ENCODE assay signal across 25 mouse cellular contexts in genomic region chr14:45943581-45943980, GRCm38 (mm10).
DNase-seq lines count a peak whose midpoint lies in the region; ATAC-seq and TF ChIP-seq lines count a peak whose summit lies in the region.
"Had no signal": no experiment of that assay in that cellular context is flagged by ENCODE, and none has a peak within 500 bp of the region (broad histone marks: within the 10 kb centered on the region; RNA-seq: fewer than 3 reads in every experiment).

No protein-coding gene starts in this region.

- no peaks in the 10 kb centered on the region for H3K36me3 ChIP-seq in kidney, embryonic 14.5 days (ENCODE audit: control insufficient read depth, insufficient read depth, low read length)
- no peaks in the 10 kb centered on the region for H3K36me3 ChIP-seq in kidney, adult 2 months (ENCODE audit: control insufficient read depth, insufficient read depth, low read length)
- no peaks in the 10 kb centered on the region for H3K36me3 ChIP-seq in kidney, embryonic 16.5 days (ENCODE audit: insufficient read depth, low read length)
- H3K36me3 ChIP-seq: embryonic facial prominence, embryonic 10.5 days; embryonic facial prominence, embryonic 12.5 days; forebrain, embryonic 15.5 days; G1E had no signal

- no peak overlapping the region for H3K4me3 ChIP-seq in kidney, embryonic 14.5 days (ENCODE audit: low read length)
- H3K4me3 ChIP-seq in kidney, adult 2 months (ENCODE audit: insufficient read depth, low read depth, low read length): no peak overlapping the region
- no peak overlapping the region for H3K4me3 ChIP-seq in kidney, embryonic 16.5 days (ENCODE audit: low read length)
- H3K4me3 ChIP-seq: embryonic facial prominence, embryonic 10.5 days; embryonic facial prominence, embryonic 12.5 days; forebrain, embryonic 13.5 days; forebrain, embryonic 15.5 days had no signal

- no peak overlapping the region for H3K4me2 ChIP-seq in kidney, embryonic 14.5 days (replicated peaks; ENCODE audit: low read depth, low read length)
- H3K4me2 ChIP-seq in kidney, embryonic 16.5 days (replicated peaks; ENCODE audit: low read depth, low read length): no peak overlapping the region
- H3K4me2 ChIP-seq: embryonic facial prominence, embryonic 12.5 days; forebrain, embryonic 13.5 days; forebrain, embryonic 15.5 days had no signal

- no peak overlapping the region for H3K27ac ChIP-seq in kidney, embryonic 14.5 days (ENCODE audit: low read depth, low read length)
- peak overlapping the region; percentile 59; the same call in 1 of the 2 replicates for H3K27ac ChIP-seq in kidney, adult 2 months (ENCODE audit: insufficient read depth, low read depth, low read length)
- no peak overlapping the region for H3K27ac ChIP-seq in kidney, embryonic 16.5 days (ENCODE audit: low read length)
- H3K27ac ChIP-seq: embryonic facial prominence, embryonic 10.5 days; embryonic facial prominence, embryonic 12.5 days; forebrain, embryonic 13.5 days; forebrain, embryonic 15.5 days had no signal

- 84% methylated on average over 2 of the region's 2 CpGs for WGBS in kidney, embryonic 14.5 days
- 58% methylated on average over 2 of the region's 2 CpGs for WGBS in kidney, adult 2 months
- 80% methylated on average over 2 of the region's 2 CpGs for WGBS in kidney, embryonic 16.5 days

- ATAC-seq in kidney, embryonic 14.5 days (ENCODE audit: low FRiP score, low TSS enrichment): no peak
- no peak for ATAC-seq in kidney, embryonic 16.5 days (ENCODE audit: low FRiP score, low TSS enrichment)
- ATAC-seq: activated CD4-positive, CD25-positive, alpha-beta regulatory T cell, adult 4 months; CD4-positive, CD25-positive, alpha-beta regulatory T cell, adult 4 months; forebrain, embryonic 13.5 days; forebrain, embryonic 15.5 days; Patski had no signal

- TF ChIP-seq POLR2A in kidney, adult 2 months (IDR thresholded peaks at IDR 0.05; ENCODE audit: low read depth, low read length): no peak

- no peaks in the 10 kb centered on the region for H3K4me1 ChIP-seq in kidney, embryonic 14.5 days (ENCODE audit: control insufficient read depth, insufficient read depth, low read length)
- peaks cover 3% of the 10 kb centered on the region; the same call in 1 of the 2 replicates for H3K4me1 ChIP-seq in kidney, adult 2 months (ENCODE audit: control insufficient read depth, insufficient read depth, low read length)
- H3K4me1 ChIP-seq in kidney, embryonic 16.5 days (ENCODE audit: insufficient read depth, low read length): peaks cover 10% of the 10 kb centered on the region; the same call in 1 of the 2 replicates
- H3K4me1 ChIP-seq: embryonic facial prominence, embryonic 12.5 days; forebrain, embryonic 13.5 days; forebrain, embryonic 15.5 days had no signal

- no peaks in the 10 kb centered on the region for H3K27me3 ChIP-seq in kidney, embryonic 14.5 days (ENCODE audit: control insufficient read depth, insufficient read depth, low read length)
- no peaks in the 10 kb centered on the region for H3K27me3 ChIP-seq in kidney, adult 2 months (replicated peaks; ENCODE audit: control insufficient read depth, insufficient read depth, low read length)
- no peaks in the 10 kb centered on the region for H3K27me3 ChIP-seq in kidney, embryonic 16.5 days (ENCODE audit: insufficient read depth, low read length)
- H3K27me3 ChIP-seq: CH12.LX; embryonic facial prominence, embryonic 12.5 days; forebrain, embryonic 13.5 days; forebrain, embryonic 15.5 days; Patski had no signal

- H3K9ac ChIP-seq in kidney, embryonic 14.5 days (ENCODE audit: low read depth, low read length): no peak overlapping the region
- no peak overlapping the region for H3K9ac ChIP-seq in kidney, embryonic 16.5 days (replicated peaks; ENCODE audit: low read length)
- H3K9ac ChIP-seq: embryonic facial prominence, embryonic 12.5 days; forebrain, embryonic 13.5 days; forebrain, embryonic 15.5 days had no signal

- peak; percentile 49 for DNase-seq in kidney, adult 11 months
- peak; percentile 76 for DNase-seq in kidney, adult 2 months
- DNase-seq in kidney, postnatal 4 days: no peak
- peak; percentile 45 for DNase-seq in kidney, adult 9 months
- peak; percentile 16 to 58 for DNase-seq in kidney, postnatal 36 days
- no peak for DNase-seq in cerebellum, adult 9-10 months
- DNase-seq: adrenal gland, adult 8-10 months; adrenal gland, postnatal 14 days; B cell, adult 2 months; cerebellum, adult 11 months; cerebellum, adult 18-20 months; cerebellum, adult 8-10 months; cerebellum, postnatal 10 days; cerebellum, postnatal 25 days had no signal

- no peaks in the 10 kb centered on the region for H3K9me3 ChIP-seq in kidney, embryonic 14.5 days (ENCODE audit: control insufficient read depth, low read length)
- no peaks in the 10 kb centered on the region for H3K9me3 ChIP-seq in kidney, embryonic 16.5 days (ENCODE audit: low read length)
- H3K9me3 ChIP-seq: embryonic facial prominence, embryonic 10.5 days; embryonic facial prominence, embryonic 12.5 days; forebrain, embryonic 13.5 days; forebrain, embryonic 15.5 days; G1E had no signal

- no peak for TF ChIP-seq CTCF in kidney, adult 2 months (conservative IDR thresholded peaks at IDR 0.05; ENCODE audit: insufficient read depth, insufficient read length, low read depth, low read length)

Comparison
In these comparisons a context has a peak if more than half of its experiments do, and no peak if none do; other contexts are left out.
1. DNase-seq: peak in kidney, adult 11 months (single experiment), kidney, adult 2 months (single experiment), kidney, adult 9 months (single experiment) and kidney, postnatal 36 days (2 of 2); none in kidney, postnatal 4 days (0 of 2) and cerebellum, adult 9-10 months (single experiment).